Mouse (Mus musculus): ENCODE data around the gene Tmem167b.

DNA sequence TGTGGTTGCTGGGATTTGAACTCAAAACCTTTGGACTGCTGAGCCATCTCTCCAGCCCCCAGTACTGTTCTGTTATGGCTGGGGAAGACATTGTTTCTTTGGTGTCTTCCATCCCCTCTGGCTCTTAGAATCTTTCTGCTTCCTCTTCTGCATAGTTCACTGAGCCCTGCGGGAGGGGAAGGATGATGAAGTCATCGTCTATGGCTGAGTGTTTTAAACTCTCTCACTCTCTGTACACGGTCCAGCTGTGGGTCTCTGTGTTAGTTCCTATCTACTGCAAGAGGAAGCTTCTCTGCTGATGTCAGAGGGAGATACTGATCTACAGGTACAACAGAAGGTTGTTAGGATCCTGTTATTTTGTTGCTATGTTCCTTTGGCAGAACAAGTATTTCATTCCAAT, 46.6 kb upstream of the Tmem167b start:
- TF ChIP-seq EP300 (IDR thresholded peaks at IDR 0.05; ENCODE audit: low read depth) (no peak), CTCF (IDR thresholded peaks at IDR 0.05; ENCODE audit: low read depth) (no peak)
